Mouse (Mus musculus) left cerebral cortex, postnatal 25 days (tissue): ENCODE measurements at regions not wholly inside any gene's neighbourhood (a gene's known extent, or its start where the extent isn't known, plus 50 kb on each side); places are given as distances from the start of the nearest gene placed in this dataset.
A peak's percentile ranks its signal among the peaks of the same experiment; 100 is the strongest.

ENCODE experiments used
- DNase-seq, 2 experiments: peaks; one replicate each; pipeline ENCODE4 v3.0.0; 2022; ENCODE audit warnings: low spot score in 2 of 2, mixed read lengths in 1 of 2
- intact Hi-C: fragments of 180-260 bp; cut with DNase I; formaldehyde crosslinking; loops from one replicate; pipeline ENCODE4 v1.15.1; 2025
- microRNA-seq, 2 experiments: library from miRNA; unstranded; fragments of <30 nt; microRNA quantifications; one replicate each; pipeline ENCODE4 v1.2.0; 2022

DNA sequence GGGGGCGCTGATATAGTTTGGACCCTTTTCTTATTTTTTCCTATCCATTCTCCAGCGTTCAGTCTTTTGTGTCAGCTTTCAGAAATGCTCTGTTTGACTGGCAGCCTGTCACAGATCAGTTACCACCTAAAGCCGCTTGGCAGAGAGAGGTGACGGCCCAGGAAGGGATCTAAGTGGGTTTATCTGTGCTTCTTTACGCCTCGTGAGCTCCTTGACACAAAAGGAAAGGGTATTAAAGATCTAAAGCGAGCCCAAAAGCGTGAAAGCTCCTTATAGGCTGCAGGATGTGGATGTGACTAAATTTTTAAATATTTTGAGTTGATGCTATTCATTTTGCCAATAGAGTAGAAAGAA is 512.8 kb upstream of the Mms22l start:
- DNase-seq, result no peak
- intact Hi-C loops, result no loop called here

DNA sequence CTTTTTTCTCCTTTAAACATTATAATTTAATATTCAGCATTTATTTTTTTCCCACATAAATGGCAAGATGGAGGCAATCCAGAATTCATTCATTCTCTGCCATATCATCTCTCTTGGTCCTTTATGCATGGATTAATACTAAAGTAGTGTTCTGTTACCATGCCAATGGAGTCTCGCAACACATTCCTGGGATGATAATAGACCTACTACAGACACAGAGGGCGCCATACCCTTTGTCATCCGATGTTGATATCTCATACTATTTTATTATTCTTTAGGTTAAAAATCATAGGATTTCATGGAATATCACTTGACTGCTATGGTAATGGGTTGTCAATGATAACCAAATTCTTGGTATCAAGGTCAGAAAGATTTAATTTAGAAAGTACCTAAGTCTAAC is 512.2 kb upstream of the Mms22l start:
- intact Hi-C loops, result no loop called here
- DNase-seq, result no peak

DNA sequence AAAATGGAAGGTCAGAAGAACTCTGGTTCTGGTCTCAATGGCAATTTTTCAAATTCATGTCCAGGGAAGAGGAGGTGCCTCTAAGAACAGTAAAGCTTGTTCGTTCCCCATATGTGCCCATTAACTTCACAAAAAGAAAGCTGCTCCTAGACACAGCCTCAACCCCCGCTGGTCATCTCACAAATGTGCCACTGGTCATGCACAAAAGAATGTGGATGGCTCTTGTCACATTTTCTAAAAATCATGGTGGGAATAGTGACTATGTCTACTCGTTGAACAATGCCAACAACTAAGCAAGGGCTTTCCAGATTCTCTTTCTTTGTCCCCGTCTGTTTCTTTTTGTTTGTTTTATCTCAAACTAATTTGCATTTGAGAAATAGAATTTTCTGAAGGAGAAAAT is 510.3 kb upstream of the Mms22l start:
- no peak for DNase-seq
- intact Hi-C loops, result no loop called here

DNA sequence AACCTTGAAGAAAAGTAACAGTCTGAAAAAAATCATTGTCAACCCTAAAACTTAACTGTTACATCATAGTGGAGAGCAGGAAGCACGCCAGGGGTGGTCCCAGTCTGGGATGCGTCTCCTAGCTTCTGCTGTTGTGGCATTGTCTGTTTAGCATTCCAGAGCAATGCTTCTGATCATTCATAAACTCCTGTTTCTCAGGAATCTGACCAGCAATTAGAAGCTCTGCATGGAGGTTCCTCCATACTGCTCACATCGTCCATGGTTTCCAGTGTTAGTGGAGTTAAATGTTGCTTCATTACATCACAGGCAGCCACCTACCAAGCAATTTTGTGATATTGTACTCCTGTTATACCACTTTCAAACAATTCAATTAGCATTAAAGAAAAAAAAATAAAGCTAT is 502.4 kb upstream of the Mms22l start:
- DNase-seq, result no peak
- intact Hi-C loops, result no loop called here

DNA sequence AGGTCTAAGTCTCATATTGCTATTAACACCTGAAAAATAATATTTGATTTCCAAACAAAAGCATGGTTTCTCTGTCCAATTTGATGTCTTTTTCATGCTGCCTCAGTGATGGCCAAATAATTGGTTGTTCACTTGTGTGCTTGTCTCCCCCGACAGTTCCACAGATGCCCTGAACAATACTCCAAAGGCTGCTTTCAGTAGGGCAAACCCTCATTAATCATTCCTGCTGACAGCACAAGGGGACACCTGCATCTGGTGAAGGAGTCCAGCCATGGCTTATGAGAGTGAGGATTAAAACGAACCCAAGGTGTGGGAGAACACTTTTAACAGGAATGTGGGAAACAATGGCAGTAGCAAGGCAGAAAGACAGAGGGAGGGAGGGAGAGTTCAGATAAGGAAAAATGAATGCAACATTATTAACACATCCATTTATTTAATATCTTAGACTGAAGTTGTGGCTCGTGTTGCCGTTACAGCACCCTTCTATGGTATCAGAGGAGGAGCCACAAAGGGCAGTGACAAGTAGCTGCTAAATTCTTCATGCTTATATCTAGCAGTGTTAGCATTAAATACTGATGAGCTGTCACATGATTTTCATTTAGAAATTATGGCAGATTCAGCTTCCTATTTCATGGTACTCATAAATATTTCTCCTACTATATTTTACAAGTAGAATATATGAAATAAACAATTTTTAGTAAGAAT is 501.8 kb upstream of the Mms22l start:
- no peak for DNase-seq
- intact Hi-C loops, result no loop called here

DNA sequence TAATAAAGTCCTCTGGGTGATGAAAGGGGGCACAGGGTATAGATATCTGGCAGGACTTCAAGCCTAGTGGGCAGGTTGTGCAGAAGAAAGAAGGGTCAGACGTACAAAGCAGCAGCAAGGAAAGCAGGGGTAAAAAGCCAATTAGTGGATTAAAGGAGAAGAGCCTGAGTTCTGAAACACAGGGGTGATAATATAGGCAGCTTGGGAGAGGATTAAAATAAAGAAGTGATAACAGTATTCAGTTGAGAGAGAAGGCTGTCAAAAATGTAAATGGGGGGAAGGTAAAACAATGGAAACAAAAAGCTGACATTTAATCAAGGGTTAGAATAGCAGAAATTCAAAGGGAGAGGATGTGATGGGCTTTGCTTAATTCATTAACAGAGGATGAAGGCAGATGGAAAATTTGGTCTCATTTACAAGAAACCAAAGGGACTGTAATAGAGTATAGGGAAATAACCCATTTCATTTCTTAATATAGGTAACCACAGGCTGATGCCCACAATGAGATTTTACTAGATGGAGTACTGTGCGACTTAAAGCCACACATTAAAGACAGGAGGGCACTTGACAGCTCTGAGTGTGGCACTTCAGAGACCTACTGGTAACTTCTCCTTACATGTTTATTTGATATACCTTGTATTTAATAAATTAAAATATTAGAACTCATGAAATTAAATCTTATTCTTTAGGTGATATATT is 489.8 kb upstream of the Mms22l start:
- intact Hi-C loops, result no loop called here
- DNase-seq, result no peak

DNA sequence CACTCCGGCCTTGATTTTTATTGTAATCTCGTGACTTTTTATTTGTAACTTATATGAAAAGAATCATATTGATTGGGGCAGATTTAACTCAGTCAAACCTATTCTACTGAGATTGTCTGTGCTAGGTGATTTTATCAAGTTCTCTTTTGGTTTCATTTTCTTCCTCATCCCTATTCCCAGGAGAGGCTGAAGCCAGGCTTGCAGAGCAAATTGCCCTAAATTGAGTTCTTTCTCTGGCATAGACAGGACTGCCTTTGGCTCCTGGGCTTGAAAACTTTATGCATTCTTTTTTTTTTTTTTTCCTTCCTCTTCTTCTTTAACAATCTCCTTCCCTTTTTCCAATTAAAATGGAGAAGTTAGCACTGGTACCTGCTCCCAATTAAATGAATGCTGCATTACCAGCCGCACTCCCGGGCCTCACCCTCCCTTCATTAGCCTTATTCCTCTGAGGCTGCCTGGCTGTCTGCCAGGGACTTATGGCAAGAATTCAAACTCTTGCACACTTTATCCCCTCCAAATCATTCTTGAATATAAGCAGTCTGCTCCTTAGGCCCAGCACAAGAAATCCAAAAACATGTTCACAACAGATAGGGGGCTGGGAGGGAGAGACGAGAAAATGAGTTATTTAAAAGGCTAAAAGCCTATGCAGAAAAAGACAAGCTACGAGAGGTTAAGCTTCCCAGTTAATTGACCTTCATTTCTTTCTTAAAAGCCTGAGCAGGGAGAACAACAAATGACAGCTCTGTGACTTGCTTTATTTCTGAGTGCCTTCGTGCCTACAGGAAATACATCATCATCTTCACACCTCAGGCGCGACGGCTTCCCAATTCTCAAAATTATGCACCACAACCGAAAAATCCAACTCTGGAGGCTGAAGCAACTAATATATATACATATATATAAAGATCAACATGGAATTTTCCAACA is 476.8 kb upstream of the Mms22l start:
- DNase-seq, result peak; percentile 26
- intact Hi-C loops, result no loop called here

Small RNAs in the stretch of these regions (microRNA-seq; reads per million reads assigned to microRNA genes)
- 0 reads per million in 2 experiments for gene Gm25978
